Mouse (Mus musculus) embryonic facial prominence, embryonic 11.5 days (tissue): ENCODE data around the gene Kif15. TPM values are rescaled to one million over a fixed set of nuclear protein-coding genes. Genes with fewer than 3 reads are reported as not detected.

ENCODE experiments used
- ATAC-seq: fragments of 200-750 bp; cut with Nextera tagmentation; replicated peaks from 2 replicates; pipeline ENCODE4 v1.8.0; 2017; ENCODE audit warnings: low read depth; ENCODE audit not compliant: insufficient number of reproducible peaks, low FRiP score, low TSS enrichment
- DNase-seq: peaks from one replicate; pipeline ENCODE4 v3.0.0-alpha.2; 2015; ENCODE audit warnings: low spot score
- H3K27ac ChIP-seq: fragments of 300-500 bp; sonication (generic); replicated peaks from 2 replicates; pipeline ENCODE4 v1.5.1; 2014; ENCODE audit warnings: mild to moderate bottlenecking, low read depth, low read length, control low read depth
- H3K27me3 ChIP-seq: fragments of 300-500 bp; sonication (generic); 2 replicates; pipeline ENCODE4 v1.6.1; 2014; ENCODE audit warnings: mild to moderate bottlenecking, low read length, moderate library complexity, mixed read lengths; ENCODE audit not compliant: control insufficient read depth, insufficient read depth
- H3K36me3 ChIP-seq: fragments of 300-500 bp; sonication (generic); replicated peaks from 2 replicates; pipeline ENCODE4 v1.6.1; 2014; ENCODE audit warnings: low read depth, mild to moderate bottlenecking, low read length, moderate library complexity, mixed read lengths; ENCODE audit not compliant: control insufficient read depth, insufficient read depth
- H3K4me1 ChIP-seq: fragments of 300-500 bp; sonication (generic); 2 replicates; pipeline ENCODE4 v1.6.1; 2014; ENCODE audit warnings: low read length, mixed read lengths; ENCODE audit not compliant: control insufficient read depth, insufficient read depth
- H3K4me2 ChIP-seq: fragments of 300-500 bp; sonication (generic); 2 replicates; pipeline ENCODE4 v1.6.1; 2014; ENCODE audit warnings: low read depth, mild to moderate bottlenecking, control low read depth, low read length, moderate library complexity
- H3K4me3 ChIP-seq: fragments of 300-500 bp; sonication (generic); 2 replicates; pipeline ENCODE4 v1.5.1; 2014; ENCODE audit warnings: low read depth, low read length, control low read depth
- H3K9ac ChIP-seq: fragments of 300-500 bp; sonication (generic); replicated peaks from 2 replicates; pipeline ENCODE4 v1.6.1; 2014; ENCODE audit warnings: mild to moderate bottlenecking, control low read depth, low read length
- H3K9me3 ChIP-seq: fragments of 300-500 bp; sonication (generic); replicated peaks from 2 replicates; pipeline ENCODE4 v1.6.1; 2016; ENCODE audit warnings: mild to moderate bottlenecking, low read length, inconsistent platforms, mixed read lengths; ENCODE audit not compliant: control insufficient read depth
- WGBS: fragments of 180-500 bp; shearing (Covaris S2); extraction: QIAGEN DNeasy Blood & Tissue Kit; methylation state at CpG from one replicate; pipeline ENCODE4 v1.1.7; 2014; 5-methylcytosine and 5-hydroxymethylcytosine counted together
- polyA plus RNA-seq: library from polyadenylated mRNA; unstranded; fragments of >200 nt; fragmentation: Nextera tagmentation; extraction: Ambion mirVana; gene quantifications from 2 replicates; pipeline ENCODE4 v1.2.1, GENCODE M21; 2014

Kif15 gene
- polyA plus RNA-seq, 1 experiment from 2014 or later, result 49.4 TPM

DNA sequence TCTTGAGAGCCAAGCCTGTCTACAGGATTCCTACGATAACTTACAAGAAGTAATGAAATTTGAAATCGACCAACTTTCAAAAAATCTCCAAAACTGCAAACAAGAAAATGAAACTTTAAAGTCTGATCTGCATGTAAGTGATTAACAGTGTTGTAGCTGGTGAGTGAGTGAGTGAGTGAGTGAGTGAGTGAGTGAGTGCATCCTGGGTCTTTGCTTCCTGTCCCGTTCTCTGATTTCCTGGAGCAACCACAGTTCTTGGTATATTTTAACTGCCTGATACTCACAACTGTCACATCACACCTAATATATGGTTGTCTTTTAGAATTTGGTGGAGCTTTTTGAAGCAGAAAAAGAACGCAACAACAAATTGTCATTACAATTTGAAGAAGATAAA is 48.3 kb downstream of the Kif15 start:
- no peak for ATAC-seq

GRCm38 (mm10) chr9:123004718-123005117 is 53.9 kb downstream of the Kif15 start:
- Histone ChIP-seq H3K27ac (no peak overlapping the region), H3K9me3 (no peaks in the 10 kb centered on the region), H3K27me3 (no peaks in the 10 kb centered on the region), H3K4me1 (no peaks in the 10 kb centered on the region), H3K9ac (no peak overlapping the region), H3K4me3 (no peak overlapping the region), H3K36me3 (peaks cover 6% of the 10 kb centered on the region), H3K4me2 (no peak overlapping the region)
- 95% methylated on average over 2 of the region's 2 CpGs for WGBS
- ATAC-seq (no peak), DNase-seq (no peak)

More for the DNA sequence above, 48.3 kb downstream of the Kif15 start:
- Histone ChIP-seq H3K4me2 (no peak overlapping the region), H3K9ac (no peak overlapping the region), H3K9me3 (no peaks in the 10 kb centered on the region), H3K36me3 (no peaks in the 10 kb centered on the region; the same call in 1 of the 2 replicates), H3K27me3 (no peaks in the 10 kb centered on the region), H3K27ac (no peak overlapping the region), H3K4me1 (no peaks in the 10 kb centered on the region), H3K4me3 (no peak overlapping the region)
- 96% methylated on average over 4 of the region's 4 CpGs for WGBS
- no peak for DNase-seq

DNA sequence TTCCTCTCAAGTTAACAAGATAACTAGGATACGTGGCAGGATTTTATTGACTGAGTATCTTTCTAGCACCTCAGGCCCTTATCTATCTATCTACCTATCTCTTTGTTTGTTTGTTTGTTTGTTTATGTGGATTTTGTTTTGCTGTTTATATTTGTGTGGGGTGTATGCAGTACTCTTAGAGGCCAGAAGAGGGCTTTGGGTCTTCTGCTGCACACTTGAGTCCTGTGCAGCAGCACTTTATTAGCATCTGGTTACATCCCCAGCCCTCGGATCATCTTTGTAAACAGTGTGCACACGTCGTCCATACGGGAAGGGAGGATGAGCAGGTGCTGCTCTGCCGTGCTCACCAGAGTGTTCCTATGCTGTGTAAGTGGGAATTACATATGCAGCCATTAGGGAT is 55.2 kb downstream of the Kif15 start:
- H3K4me2 ChIP-seq, result no peak overlapping the region
- H3K4me3 ChIP-seq, result no peak overlapping the region
- ATAC-seq (no peak), DNase-seq (peak; percentile 8)
- WGBS, result 87% methylated on average over 6 of the region's 6 CpGs
- H3K4me1 ChIP-seq, result no peaks in the 10 kb centered on the region
- no peaks in the 10 kb centered on the region for H3K27me3 ChIP-seq
- no peak overlapping the region for H3K9ac ChIP-seq
- peaks cover 10% of the 10 kb centered on the region for H3K36me3 ChIP-seq
- H3K27ac ChIP-seq, result no peak overlapping the region
- no peaks in the 10 kb centered on the region for H3K9me3 ChIP-seq

DNA sequence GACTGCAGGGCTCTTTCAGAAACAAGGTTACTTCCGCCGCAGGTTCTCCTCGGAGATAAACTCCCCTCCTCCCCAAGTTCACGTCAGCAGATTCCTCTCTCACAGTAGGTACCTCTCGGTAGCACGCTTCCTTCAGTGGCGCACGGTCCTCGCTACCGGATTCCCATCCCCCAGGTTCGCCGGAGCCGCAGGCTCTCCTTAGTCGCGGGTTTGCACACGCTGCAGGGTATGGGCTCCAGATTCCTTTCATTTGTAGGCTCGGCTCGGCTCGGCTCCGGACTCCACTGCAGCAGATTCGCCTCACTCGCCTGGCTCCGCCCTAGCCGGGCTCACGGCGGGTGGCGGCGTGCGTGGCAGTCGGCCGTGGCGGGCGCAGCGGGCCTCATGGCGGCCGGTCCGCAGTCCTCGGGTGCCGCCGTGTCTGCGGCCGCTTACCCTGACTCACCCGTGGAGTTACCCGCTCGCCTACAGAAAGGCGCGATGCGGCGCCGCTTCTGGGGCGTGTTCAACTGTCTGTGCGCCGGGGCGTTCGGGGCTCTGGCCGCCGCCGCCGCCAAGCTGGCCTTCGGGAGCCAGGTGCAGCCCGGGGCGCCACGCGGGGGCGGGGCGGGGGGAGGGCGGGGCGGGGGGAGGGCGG is 70.3 kb downstream of the Kif15 start, which contains the start of gene Tmem42:
Gene Tmem42, plus strand, starts transcription at position 332 of the 637 bp plus-strand sequence.
- Histone ChIP-seq H3K4me2 (peak within 1 kb of the TSS; percentile 78), H3K4me3 (peak within 1 kb of the TSS; percentile 66), H3K9me3 (no peaks in the 10 kb centered on the region), H3K27me3 (no peaks in the 10 kb centered on the region), H3K27ac (peak within 1 kb of the TSS; percentile 84), H3K9ac (peak within 1 kb of the TSS; percentile 85), H3K36me3 (no peaks in the 10 kb centered on the region), H3K4me1 (no peaks in the 10 kb centered on the region)
- peak; percentile 90 for DNase-seq
- ATAC-seq, result peak; percentile 98
- WGBS, result under 1% methylated on average over 45 of the region's 69 CpGs

DNA sequence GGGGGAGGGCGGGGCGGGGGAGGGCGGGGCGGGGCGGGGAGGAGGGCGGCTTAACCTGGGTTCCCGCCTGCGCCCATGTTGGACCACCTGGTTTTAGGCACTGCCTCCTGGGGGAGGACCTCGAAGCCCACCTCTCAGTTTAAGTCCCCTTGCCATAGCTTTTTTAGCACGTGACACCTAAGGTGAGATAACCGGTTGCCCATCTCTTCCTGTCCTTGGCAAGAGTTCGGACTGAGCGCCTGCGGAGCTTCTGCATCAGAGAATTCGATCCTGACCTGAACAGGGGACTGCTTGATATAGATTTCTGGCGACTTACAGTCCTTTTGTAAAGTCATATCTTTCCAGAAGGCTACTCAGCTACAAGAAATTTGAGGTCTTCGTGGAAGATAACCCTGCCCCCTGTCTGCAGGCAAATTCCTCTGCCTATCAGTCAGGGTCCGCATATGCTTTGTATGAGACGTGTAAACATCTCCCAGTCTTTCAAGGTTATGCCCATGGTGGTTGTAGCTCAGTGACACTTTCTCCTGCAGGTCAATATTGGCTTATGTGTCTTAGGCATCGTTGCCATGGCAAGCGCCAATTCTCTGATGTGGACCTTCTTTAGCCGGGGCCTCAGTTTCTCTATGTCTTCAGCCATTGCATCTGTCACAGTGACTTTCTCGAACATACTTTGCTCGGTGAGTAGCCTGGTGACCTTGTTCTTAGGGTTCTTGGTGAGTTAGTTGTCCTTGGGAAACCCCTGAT is 71.0 kb downstream of the Kif15 start:
- no peaks in the 10 kb centered on the region for H3K36me3 ChIP-seq
- H3K9ac ChIP-seq, result 0 out of 2 replicates have a peak overlapping the region, but pooled peaks have one; percentile 15
- DNase-seq, result peak; percentile 58
- no peak overlapping the region for H3K27ac ChIP-seq
- peak; percentile 1; the same call in 1 of the 2 replicates for ATAC-seq
- peak overlapping the region; percentile 66 for H3K4me3 ChIP-seq
- WGBS, result 37% methylated on average over 19 of the region's 24 CpGs
- H3K4me2 ChIP-seq, result peak overlapping the region; percentile 78
- H3K27me3 ChIP-seq, result no peaks in the 10 kb centered on the region
- no peaks in the 10 kb centered on the region for H3K9me3 ChIP-seq
- no peaks in the 10 kb centered on the region for H3K4me1 ChIP-seq

GRCm38 (mm10) chr9:123024201-123024600 is 73.4 kb downstream of the Kif15 start:
- H3K9me3 ChIP-seq, result no peaks in the 10 kb centered on the region
- DNase-seq (no peak), ATAC-seq (no peak)
- H3K27ac ChIP-seq, result no peak overlapping the region
- H3K4me1 ChIP-seq, result no peaks in the 10 kb centered on the region
- no peaks in the 10 kb centered on the region for H3K27me3 ChIP-seq
- H3K36me3 ChIP-seq, result no peaks in the 10 kb centered on the region
- H3K4me3 ChIP-seq, result no peak overlapping the region
- no peak overlapping the region for H3K4me2 ChIP-seq
- H3K9ac ChIP-seq, result no peak overlapping the region
- 78% methylated on average over 2 of the region's 2 CpGs for WGBS

GRCm38 (mm10) chr9:123031496-123032246 is 80.8 kb downstream of the Kif15 start:
- Histone ChIP-seq H3K27ac (no peak overlapping the region), H3K36me3 (no peaks in the 10 kb centered on the region), H3K4me1 (no peaks in the 10 kb centered on the region), H3K9me3 (no peaks in the 10 kb centered on the region), H3K4me3 (no peak overlapping the region), H3K9ac (no peak overlapping the region), H3K27me3 (no peaks in the 10 kb centered on the region), H3K4me2 (no peak overlapping the region)
- 83% methylated on average over 13 of the region's 13 CpGs for WGBS
- DNase-seq, result no peak
- no peak for ATAC-seq
